Mouse (Mus musculus) T-cell, adult 2 months (primary cell): ENCODE measurements around the gene Fam20b.

Source experiments
- DNase-seq: peaks from one replicate; pipeline ENCODE4 v3.0.0; 2022; ENCODE audit warnings: low spot score

Fam20b gene

GRCm38 (mm10) chr1:156640577-156640976 lies 78.3 kb downstream of the Fam20b start:
- no peak for DNase-seq

GRCm38 (mm10) chr1:156639455-156639854 lies 79.4 kb downstream of the Fam20b start:
- DNase-seq: no peak

- no peak for DNase-seq
These were observed 83.7 kb downstream of the Fam20b start for GRCm38 (mm10) chr1:156635148-156635547.

GRCm38 (mm10) chr1:156633095-156633494 lies 85.8 kb downstream of the Fam20b start:
- no peak for DNase-seq

- DNase-seq: no peak
These were observed 87.9 kb downstream of the Fam20b start for GRCm38 (mm10) chr1:156630965-156631364.

GRCm38 (mm10) chr1:156629984-156630383 lies 88.9 kb downstream of the Fam20b start:
- DNase-seq: no peak
